Mouse (Mus musculus) CH12.LX (cell line): ENCODE data around the gene Stpg1.

Experiments used
- CTCF ChIP-seq, 2 experiments: IDR thresholded peaks in 1 of 2; conservative IDR thresholded peaks in 1 of 2; 2 replicates each; pipeline ENCODE4 v1.5.1; 2011 to 2012; ENCODE audit warnings: low read depth in 2 of 2, low read length in 2 of 2, improper control_type of control experiment in 1 of 2, inconsistent platforms in 1 of 2, mild to moderate bottlenecking in 1 of 2, moderate library complexity in 1 of 2
- MAZ ChIP-seq: IDR thresholded peaks from 2 replicates; pipeline ENCODE4 v1.6.1; 2012; ENCODE audit warnings: low read depth, mild to moderate bottlenecking, inconsistent platforms, low read length, improper control_type of control experiment, moderate library complexity
- MXI1 ChIP-seq: IDR thresholded peaks from 2 replicates; pipeline ENCODE4 v1.6.1; 2011; ENCODE audit warnings: mild to moderate bottlenecking, low read depth, low read length, improper control_type of control experiment
- POLR2A ChIP-seq: IDR thresholded peaks from 2 replicates; pipeline ENCODE4 v1.6.1; 2011; ENCODE audit warnings: low read depth, mild to moderate bottlenecking, improper control_type of control experiment, low read length
- POLR2AphosphoS2 ChIP-seq: IDR thresholded peaks from 2 replicates; pipeline ENCODE4 v1.6.1; 2011; ENCODE audit warnings: low read depth, low read length, improper control_type of control experiment

GRCm38 (mm10) chr4:135526039-135526710 lies 31.6 kb downstream of the Stpg1 start:
- TF ChIP-seq POLR2A (no peak), CTCF (conservative IDR thresholded peaks at IDR 0.05 in 1 of 2, IDR thresholded peaks at IDR 0.05 in 1 of 2; ENCODE audit: low read depth in 2 of 2, low read length in 2 of 2) (no peak), MXI1 (no peak), MAZ (no peak), POLR2AphosphoS2 (no peak)
